Mouse (Mus musculus): ENCODE results near the gene Insl5. TPM values are rescaled to one million over a fixed set of nuclear protein-coding genes. Genes with fewer than 3 reads are reported as not detected.

Insl5 gene
- polyA plus RNA-seq, 1 experiment: not detected

GRCm38 (mm10) chr4:102971159-102971558 is 55.5 kb downstream of the Insl5 start:
- Histone ChIP-seq H3K27ac (ENCODE audit: insufficient read depth, low read depth, low read length) (no peak overlapping the region), H3K4me1 (ENCODE audit: control insufficient read depth, insufficient read depth, insufficient read length, low read length) (no peaks in the 10 kb centered on the region), H3K4me3 (ENCODE audit: low read depth, low read length) (no peak overlapping the region), H3K27me3 (ENCODE audit: control insufficient read depth, insufficient read depth, low read length) (no peaks in the 10 kb centered on the region), H3K36me3 (ENCODE audit: control insufficient read depth, insufficient read depth, low read length) (no peaks in the 10 kb centered on the region)
- TF ChIP-seq POLR2A (IDR thresholded peaks at IDR 0.05; ENCODE audit: low read depth, low read length) (no peak), CTCF (IDR thresholded peaks at IDR 0.05; ENCODE audit: extremely low read depth, insufficient read length, insufficient replicate concordance, low read depth, low read length) (no peak)
- 76% methylated on average over 5 of the region's 5 CpGs for WGBS

DNA sequence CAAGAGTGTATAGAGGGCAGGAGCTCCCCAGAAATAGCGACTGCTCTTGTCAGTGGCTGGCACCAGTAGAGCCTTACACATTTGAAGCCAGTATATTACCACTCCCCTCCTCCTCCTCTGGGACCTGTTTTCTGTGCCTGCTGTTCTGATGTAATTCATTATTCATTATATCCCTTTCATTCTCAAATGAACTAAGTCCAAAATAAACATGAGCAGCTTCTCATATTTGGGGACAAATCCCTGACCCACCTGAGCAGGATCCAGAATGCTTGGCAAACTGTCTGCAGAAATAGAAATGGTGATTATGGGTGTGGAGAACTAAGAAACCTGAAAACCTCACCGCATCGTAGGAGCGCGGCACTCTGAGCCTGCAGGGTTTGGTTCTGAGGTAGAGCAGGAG is 57.0 kb downstream of the Insl5 start:
- WGBS: 86% methylated on average over 5 of the region's 5 CpGs
- no peaks in the 10 kb centered on the region for H3K27me3 ChIP-seq (ENCODE audit: control insufficient read depth, insufficient read depth, low read length)
- no peaks in the 10 kb centered on the region for H3K4me1 ChIP-seq (ENCODE audit: control insufficient read depth, insufficient read depth, insufficient read length, low read length)
- no peaks in the 10 kb centered on the region for H3K36me3 ChIP-seq (ENCODE audit: control insufficient read depth, insufficient read depth, low read length)
- no peak overlapping the region for H3K4me3 ChIP-seq (ENCODE audit: low read depth, low read length)
- no peak overlapping the region for H3K27ac ChIP-seq (ENCODE audit: insufficient read depth, low read depth, low read length)
- TF ChIP-seq CTCF (IDR thresholded peaks at IDR 0.05; ENCODE audit: extremely low read depth, insufficient read length, insufficient replicate concordance, low read depth, low read length): no peak
- no peak for TF ChIP-seq POLR2A (IDR thresholded peaks at IDR 0.05; ENCODE audit: low read depth, low read length)

Other genes starting within 250 kb of the Insl5 start
- not detected in 2 replicates for gene Tctex1d1, start 48.2 kb downstream of the Insl5 start, polyA plus RNA-seq (2012; rRNA removed)
- gene Mier1, start 87.5 kb upstream of the Insl5 start, polyA plus RNA-seq (2012; rRNA removed): 2.4 and 6.2 TPM in 2 replicates
- gene Wdr78, start 87.7 kb upstream of the Insl5 start, polyA plus RNA-seq (2012; rRNA removed): 0.09 and 0.10 TPM in 2 replicates
- 6.3 and 10.2 TPM in 2 replicates for gene Slc35d1, start 188.3 kb upstream of the Insl5 start, polyA plus RNA-seq (2012; rRNA removed)

All from small intestine, adult 2 months (tissue).